Mouse (Mus musculus) c-Kit-positive CD71-negative TER-119-negative erythroid progenitor cells, embryonic 14.5 days (primary cell): ENCODE results near the gene Plcb1.
"Not testable (repeated sequence)": the region's sequence is repeated elsewhere in the genome, so short reads cannot be mapped to it uniquely, and the experiment has no call there.

Source experiments
- DNase-seq: peaks from one replicate; pipeline ENCODE4 v3.0.0-alpha.2; 2013; ENCODE audit warnings: low read depth

Gene Plcb1

DNA sequence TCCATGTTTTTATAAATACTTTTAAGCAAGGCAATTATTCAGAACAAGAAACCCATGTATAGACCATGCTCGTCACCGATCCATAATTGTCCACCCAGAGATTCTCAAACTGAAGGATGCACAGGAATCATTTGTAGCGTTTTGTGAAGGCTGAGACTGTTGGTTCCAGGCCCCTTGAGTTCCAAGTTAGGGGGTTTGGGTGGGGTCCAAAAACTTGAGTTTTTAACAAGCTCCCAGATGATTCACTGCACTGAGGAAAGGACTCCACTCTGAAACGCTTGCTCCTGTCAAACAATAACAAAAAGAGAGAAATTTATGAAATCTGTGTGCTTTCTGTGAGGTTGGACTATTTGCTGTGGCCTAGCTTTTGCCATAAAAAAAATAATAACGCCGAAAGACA is 186.5 kb downstream of the Plcb1 start:
- no peak for DNase-seq

DNA sequence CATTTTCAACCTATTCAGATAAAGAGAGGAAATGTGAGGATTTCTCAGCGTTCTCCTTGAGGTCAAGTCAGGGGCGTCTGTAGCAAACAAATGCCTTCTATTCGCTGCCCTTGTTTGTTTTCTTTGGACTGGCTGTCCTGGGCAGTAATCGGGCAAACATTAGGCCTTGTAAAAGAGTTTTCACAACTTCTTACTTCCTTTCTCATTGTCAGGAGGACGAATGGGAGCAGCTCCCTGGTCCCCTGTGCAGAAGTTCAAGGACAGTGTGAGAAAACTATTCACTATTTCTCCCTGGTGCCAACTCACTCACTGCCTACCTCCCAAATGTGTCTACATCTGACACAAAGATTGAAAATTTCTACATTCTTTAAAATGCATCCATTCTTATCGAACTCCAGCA is 188.8 kb downstream of the Plcb1 start:
- DNase-seq = no peak

DNA sequence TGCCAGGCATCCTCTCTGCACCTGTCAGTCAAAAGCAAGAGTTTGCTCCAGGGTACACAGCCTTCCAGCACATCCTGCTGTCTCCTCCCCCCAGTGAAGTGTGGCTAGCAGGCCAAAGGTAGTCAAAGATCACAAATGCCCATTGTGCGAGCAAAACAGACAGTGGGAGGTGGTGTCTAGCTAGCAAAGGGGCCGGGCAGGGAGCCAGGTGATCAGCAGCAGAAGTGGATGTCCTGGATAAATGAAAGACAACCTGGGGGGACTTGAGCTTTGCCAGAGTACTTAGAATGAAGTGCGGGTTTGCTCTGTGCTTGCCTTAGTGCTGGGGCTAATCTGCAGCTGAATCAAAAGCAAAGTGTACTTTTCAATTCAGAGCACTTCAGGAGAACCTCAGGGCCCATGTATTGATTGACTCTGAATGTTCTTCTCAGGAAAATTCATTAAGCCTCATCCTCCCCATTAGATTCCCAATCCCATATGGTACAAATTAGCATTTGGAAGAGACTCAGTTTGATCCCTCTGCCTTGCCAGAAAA is 191.0 kb downstream of the Plcb1 start:
- no peak for DNase-seq

DNA sequence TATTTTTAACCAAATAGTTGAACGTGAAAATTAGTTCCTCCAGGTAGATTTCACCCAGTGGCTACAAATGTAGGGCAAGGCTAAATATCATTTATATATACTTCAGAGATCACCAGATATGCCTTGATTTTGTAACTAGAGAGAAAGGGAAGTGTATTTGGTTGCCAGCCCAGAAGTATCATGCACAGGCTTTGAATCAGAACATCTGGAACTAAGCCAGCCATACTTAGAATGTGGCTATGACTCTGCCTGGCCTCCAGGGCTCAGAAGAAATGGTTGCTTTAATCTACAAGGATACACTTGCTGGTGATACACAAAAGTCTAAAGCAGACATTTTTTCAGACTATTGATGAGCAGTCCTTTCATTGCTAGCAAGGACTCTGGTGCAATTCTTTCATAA is 191.8 kb downstream of the Plcb1 start:
- DNase-seq = no peak

DNA sequence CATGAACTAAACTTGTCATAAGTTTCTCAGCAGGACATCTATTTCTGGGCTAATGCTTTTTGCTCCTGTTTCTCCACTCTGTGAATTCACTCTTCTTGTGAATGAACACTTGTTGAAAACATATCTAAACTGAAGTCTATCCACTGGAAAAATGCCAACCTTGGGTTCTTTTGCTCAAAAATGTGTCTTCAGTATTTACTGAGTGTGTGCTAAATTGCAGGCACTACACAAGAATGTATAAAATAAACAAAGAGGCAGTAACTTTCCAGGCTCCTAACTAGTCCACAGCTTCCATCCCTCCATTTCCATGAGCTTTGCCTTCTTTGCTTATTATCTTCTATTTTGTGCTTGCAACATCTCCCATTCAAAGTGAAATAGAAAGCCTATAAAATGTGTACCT is 195.5 kb downstream of the Plcb1 start:
- DNase-seq = no peak

DNA sequence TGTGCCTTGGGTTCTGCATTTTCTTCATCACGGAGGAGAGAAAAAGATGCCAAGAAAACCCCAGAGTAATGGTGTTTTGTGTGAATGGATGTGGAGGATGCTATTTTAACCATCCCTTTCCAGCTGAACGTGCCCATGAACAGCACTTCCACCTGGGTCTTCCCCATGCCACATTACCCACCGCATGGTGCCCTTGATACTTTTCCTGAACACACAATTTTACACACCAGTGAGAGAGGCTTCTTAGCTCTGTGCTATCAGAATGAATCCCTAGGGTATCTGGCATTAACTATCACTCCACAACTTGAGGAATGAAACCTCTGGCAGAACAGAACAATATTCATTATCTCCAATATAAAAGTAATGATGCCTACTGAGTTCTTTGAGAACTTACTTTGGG is 199.0 kb downstream of the Plcb1 start:
- no peak for DNase-seq

DNA sequence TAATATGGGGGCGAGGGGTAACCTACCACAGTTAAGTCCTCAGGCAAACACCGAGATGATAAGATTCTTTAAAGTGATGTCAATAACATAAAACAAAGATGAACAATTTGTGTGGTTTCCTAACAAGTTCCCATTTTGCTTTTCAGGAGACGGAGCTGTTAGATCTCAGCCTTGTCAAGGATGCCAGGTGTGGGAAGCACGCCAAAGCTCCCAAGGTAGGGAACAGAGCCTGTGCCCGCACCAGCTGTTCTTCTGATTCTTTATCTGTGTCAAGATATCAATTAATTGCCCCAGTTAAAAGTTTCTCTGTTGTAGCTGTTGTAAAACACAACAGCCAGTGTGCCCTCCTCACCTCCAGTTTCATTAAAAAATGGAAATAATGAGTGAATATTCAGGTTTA is 202.1 kb downstream of the Plcb1 start:
- DNase-seq = no peak

DNA sequence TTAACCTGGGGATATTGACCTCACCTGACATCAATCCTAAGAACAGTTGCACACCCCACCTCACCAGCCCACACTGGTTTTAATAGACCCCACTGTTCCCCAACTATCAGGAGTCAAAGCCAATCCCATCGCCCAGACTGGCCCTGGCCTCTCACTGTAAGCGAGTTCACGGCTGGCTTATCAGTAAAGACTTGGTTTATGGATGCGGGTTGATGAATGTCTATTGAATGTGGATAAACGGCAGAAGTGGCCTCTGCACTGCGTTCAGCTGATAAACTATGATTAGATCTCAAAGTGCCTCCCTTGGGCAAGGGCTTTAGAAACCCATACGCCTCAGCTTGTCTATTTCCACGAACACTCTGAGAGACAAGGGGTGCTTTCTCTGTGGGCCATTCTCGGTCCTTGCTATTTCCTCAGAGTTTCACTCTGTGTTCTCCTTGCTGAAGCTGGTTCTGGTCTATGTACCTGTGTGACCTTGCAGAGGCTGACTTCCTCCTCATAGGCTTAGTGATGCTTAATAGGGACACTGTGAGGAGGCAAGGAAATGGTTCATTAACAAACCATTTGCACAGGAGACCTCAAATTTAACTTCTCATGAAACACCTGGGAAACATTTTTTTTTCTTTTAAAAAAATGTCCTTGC is 203.9 kb downstream of the Plcb1 start:
- no peak for DNase-seq

DNA sequence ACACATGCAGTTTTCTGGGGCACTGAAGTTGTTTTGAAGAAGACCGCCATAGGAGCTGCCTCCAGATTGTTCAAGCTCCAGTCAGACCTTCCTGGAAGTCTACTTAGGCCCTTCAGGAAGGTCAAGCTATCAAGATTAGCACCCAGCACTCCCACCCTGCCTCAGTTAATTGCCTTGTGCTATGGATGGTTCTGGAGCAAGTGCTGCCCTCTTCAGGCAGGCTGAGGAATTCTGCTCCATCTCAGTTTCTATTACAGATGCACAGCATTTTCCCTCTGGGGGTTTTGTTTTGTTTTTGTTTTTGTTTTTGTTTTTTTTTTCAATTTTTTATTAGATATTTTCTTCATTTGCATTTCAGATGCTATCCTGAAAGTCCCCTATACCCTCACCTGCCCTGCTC is 221.3 kb downstream of the Plcb1 start:
- DNase-seq = no peak

DNA sequence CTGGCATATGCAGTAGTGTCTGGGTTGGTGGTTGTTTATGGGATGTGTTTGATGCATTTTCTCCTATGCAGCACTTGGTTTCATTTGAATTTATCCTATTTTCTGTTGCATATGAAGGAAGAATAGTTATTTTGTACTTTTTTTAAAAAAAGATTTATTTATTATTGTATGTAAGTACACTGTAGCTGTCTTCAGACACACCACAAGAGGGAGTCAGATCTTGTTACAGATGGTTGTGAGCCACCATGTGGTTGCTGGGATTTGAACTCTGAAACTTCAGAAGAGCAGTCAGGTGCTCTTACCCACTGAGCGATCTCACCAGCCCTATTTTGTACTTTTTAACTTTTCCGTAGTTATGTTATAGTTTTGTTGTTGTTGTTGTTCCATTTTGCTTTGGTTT is 222.0 kb downstream of the Plcb1 start:
- DNase-seq = not testable (repeated sequence)

DNA sequence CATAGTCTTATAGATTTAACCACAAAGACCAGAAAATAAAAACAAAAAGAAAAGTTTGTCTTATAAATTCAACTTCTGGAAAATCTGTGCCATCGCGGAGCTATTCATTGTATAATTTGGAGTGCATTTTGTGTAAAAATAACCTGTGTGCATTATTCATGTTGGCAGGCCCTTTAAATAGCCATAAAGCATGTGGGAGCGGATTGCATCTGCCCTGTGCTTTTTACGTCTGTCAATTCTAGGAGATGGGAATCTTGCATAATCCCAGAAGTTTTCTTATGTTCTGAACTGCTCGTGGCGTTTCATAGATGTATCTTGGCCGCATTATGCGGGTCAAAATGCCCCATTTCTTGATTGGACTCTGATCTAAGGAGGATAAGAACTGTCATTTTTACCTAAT is 224.5 kb downstream of the Plcb1 start:
- DNase-seq = no peak

DNA sequence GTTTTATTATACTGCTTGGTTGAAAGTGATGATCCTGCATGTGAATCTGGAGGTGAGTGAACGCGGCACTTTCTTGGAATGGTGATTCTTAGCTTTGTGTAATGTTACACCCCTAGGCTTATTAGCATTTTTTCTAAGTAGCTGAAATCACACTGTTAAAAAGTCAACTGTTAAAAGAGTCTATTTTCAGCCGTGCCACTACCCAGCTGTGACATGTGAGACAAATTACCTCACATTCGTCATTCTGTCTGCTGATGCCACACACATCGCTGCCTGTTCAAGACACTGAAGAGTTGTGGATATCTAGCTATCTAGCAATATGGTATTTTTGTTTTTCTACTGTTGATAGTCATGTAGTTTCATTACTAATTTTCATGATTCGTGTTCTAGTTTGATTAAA is 229.6 kb downstream of the Plcb1 start:
- DNase-seq = no peak

DNA sequence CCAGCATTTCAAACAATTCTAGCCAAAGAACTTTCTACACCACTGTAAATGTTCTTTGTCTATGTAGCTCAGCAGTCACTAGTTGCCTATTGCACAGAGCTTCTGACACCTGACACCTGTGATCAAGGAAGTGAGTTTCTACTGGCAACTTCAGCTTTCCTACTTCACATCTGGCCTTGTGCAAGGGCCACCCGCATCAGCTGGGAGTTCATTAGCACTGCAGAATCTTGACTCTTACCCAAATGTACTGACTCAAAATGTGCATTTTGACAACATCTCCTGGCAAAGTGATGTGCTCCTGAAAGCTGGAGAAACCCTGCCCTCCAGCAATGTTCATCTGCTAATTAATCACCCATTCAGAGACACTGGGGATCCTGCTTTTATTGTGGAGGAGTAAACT is 232.4 kb downstream of the Plcb1 start:
- DNase-seq = no peak

DNA sequence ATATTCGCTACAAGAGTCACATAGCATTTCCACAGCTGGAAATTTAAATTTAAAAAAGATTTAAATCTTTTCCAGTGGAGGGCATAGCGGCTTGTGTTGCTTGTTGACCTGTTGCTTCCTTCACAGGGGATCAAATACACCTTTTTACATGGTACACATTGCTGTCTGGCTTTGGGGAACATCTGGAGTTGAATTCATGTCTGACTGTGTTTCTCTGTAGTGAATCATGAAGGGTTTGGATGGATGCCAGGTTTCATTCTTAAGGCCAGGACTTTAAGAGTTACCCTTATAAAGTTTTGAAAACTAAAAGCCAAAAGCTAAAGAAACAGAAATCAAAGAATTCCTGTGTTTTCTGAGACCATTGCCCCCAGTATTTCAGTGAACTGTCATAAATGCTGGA is 232.8 kb downstream of the Plcb1 start:
- no peak for DNase-seq

DNA sequence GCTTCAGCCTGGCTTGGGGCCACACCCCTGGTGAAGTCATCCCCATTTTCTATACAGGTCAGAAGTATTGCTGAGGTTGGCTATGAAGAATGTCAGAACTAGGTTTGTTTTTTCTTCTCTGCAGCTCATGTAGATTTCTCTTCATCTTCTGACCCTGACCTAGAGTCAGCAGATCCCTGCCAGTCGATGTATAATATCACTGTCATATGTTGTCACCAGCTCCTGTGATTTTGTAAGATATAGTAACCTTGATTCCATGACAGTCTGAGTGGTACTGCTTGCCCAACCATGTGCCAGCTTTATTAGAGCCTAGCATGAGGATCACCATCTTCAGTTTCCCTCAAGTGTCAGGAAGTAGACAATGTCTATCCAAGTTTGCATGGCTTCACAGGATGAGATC is 233.7 kb downstream of the Plcb1 start:
- no peak for DNase-seq

DNA sequence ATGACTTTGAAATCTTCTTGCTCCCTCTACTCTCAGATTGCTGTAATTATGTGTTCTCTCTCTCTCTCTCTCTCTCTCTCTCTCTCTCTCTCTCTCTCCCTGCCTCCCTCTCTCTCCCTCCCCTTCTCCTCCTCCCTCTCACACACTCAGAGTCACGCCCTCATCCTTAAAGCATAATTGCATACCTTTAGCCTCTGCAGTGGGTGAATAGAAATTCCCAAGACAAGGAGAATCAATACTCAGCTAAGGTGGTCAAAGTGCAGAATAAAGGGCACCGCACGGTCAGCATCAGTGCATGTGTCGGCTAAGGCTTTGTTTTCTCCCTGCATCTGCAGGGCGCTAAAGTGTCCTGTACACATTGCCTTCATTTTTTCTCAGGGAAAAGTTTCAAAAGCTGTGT is 243.4 kb downstream of the Plcb1 start:
- no peak for DNase-seq

DNA sequence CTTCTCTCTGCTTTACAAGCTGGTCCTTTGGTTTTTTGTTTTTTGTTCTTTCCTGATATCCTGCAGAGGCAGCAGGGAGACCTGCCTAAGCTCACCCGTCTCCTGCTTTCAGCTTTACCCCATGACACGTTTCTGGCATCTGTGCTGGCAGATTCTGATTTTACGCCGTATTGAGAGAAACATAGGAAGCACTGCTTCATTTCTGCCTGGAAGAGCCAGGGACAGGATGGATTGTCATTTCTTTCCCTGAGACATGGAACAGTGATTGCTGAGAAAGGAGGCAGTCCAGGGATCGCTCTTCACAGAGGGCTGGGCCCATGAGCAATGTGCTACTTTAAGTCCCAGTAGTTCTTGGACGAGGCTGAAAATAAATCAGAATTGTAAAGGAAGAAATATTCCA is 243.8 kb downstream of the Plcb1 start:
- DNase-seq = no peak

DNA sequence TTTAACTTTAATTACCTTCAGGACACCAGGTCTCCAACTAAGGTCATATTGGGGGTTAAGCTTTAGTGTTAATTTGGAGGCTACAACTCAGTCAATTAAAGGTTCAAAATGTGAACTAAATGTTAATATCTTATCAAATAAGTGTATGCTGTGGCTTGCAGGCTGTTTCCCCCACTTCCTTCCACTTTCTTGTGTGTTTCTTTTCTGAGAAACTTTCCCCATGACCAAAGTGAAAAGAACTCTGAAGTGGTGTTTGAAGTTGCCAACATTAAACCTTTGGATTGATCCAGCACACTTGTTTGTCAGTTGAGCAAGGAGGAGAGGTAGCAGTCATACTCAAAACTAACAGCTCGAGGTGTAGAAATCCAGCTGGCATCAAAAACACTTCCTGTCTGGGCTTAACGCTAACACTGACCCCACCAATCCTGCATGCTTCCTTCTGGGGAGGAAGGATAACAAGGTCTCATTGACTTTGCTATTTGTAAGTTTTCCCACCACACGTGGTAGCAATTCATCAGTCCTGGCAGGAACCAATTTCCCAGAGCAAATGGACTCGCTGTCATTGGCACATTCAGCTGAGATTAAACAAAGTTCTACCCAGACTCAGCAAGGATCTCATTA is 249.9 kb downstream of the Plcb1 start:
- DNase-seq = no peak

DNA sequence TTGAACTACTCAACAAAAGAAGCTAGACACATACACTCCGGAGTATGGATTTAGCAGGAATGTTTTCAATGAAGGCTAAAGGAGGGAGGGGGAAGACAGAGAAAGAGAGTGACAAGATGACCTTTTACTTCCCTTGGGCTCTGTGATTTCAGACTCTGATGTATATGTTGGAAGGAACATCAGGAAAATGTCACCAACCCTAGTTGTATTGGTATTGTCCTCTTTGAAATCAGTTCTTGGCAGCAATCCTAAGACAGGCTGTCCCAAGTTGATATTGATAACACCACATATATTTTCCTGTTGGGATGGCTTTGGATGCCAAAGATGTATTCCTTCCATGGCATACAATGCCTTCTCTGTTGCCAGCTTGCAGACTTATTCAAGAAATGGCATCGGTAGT is 262.9 kb downstream of the Plcb1 start:
- no peak for DNase-seq

DNA sequence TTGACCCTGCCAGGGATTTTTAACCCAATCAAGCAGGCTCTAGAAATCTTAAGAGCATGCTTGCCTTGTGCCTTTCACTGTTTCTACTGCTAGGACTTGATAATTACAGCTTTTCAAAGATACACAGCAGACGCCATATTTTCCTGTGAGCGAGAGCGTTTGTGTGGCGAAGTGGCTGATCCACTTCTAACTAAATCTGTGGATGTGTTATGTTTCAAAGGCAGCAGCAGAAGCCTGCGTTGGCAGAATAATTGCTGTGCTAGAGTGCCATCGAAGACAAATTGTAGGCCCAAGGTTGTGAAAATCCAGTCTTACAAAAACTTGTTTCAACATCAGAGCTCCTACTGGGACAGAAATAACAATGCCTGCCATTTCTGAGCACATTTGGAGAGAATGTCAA is 263.4 kb downstream of the Plcb1 start:
- no peak for DNase-seq

DNA sequence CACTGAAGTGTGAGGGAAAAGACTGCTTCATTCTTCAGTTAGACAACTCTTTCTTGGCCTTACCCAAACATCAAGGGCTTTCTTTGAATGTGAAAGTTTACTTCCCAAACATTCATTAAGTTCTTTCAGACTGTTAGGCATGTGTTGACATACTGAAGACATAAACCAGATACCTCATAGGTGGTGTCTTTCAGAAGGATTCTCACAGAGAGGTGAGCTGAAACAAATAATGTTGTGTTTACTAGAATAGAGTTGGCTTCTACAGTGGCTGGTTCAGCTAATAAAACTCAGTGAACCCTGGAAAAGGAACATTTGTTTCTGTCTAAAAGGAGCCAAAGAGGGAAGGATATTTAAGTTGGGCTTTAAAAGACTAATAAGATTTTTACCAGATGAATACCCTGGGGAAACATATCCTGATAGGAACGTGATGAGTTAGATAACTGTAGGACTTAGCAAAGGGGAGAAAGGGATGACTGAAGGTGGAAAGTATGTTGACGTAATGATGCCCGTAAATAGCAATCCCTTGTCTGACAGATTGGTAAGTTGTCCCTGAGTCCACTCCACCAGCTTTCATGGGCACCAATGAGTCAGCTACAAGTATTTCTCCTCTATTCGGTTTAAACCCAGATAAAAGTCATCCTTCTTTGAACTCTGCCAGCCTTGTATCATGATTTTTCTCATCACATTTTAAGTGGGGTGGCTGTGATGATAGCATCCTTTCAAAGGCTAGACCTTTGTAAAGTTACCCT is 265.8 kb downstream of the Plcb1 start:
- no peak for DNase-seq

DNA sequence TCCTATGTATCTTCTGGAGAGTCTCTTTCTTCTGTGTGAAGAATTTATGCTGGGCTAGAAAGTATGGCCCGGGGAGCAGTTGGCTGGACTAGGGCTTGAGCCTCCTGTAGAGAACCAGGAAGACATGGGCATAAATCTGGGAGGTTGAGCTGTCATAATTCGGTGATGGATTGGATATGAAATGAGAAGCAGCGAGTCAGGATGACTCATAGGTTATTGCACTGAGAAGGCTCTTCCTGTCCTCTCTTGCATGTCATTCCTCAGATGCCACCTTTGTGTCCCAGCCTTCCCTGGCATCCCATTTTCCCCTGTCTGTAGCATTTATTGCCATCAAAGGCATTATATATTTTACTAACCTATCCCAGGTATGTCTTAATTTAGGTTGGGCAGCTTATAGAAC is 267.5 kb downstream of the Plcb1 start:
- DNase-seq = no peak

DNA sequence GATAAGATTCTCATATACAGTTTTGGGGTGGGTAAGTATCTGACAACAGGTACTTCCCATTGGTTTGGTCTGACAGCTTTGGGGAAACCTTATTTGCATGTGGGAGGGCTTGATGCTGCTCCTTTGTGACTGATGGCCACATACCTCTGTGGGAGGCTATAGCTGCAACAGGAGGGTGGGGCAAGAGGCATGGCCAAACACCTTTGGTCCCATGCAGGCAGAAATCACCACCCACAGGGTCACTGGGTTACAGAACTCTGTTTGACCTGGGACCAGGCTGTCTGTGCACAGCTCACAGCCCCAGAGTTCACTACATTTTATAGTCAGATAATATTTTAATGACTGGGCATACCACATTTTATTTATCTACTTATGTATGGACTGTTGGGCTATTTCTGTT is 281.6 kb downstream of the Plcb1 start:
- no peak for DNase-seq
